Mouse (Mus musculus): ENCODE measurements around the gene Tmem151a.

GRCm38 (mm10) chr19:5093481-5094242 is 8.3 kb upstream of the Tmem151a start:
- TF ChIP-seq POLR2A (IDR thresholded peaks at IDR 0.05; ENCODE audit: borderline replicate concordance, insufficient read depth, low read length): no peak
- TF ChIP-seq CTCF (IDR thresholded peaks at IDR 0.05; ENCODE audit: borderline replicate concordance, insufficient read depth, low read depth, low read length): no peak
